Mouse (Mus musculus): ENCODE measurements around the gene Mylk.
A peak's percentile ranks its signal among the peaks of the same experiment; 100 is the strongest.

Gene Mylk

GRCm38 (mm10) chr16:35023138-35023735 lies 278.2 kb downstream of the Mylk start:
- ATAC-seq (ENCODE audit: low TSS enrichment), result no peak

- ATAC-seq (ENCODE audit: low TSS enrichment), result no peak
Measured at GRCm38 (mm10) chr16:35024300-35024699, 279.3 kb downstream of the Mylk start.

- ATAC-seq (ENCODE audit: low TSS enrichment), result no peak
Measured at GRCm38 (mm10) chr16:35025347-35025746, 280.3 kb downstream of the Mylk start.

- no peak for ATAC-seq (ENCODE audit: low TSS enrichment)
Measured at GRCm38 (mm10) chr16:35033241-35033640, 288.2 kb downstream of the Mylk start.

- peak; percentile 24; the same call in 1 of the 2 replicates for ATAC-seq (ENCODE audit: low TSS enrichment)
Measured at GRCm38 (mm10) chr16:35033809-35034577, 289.0 kb downstream of the Mylk start.

- no peak for ATAC-seq (ENCODE audit: low TSS enrichment)
Measured at GRCm38 (mm10) chr16:35034971-35035370, 290.0 kb downstream of the Mylk start.

GRCm38 (mm10) chr16:35036754-35037153 lies 291.7 kb downstream of the Mylk start:
- ATAC-seq (ENCODE audit: low TSS enrichment), result peak; percentile 70

- ATAC-seq (ENCODE audit: low TSS enrichment), result no peak
Measured at GRCm38 (mm10) chr16:35038343-35039057, 293.5 kb downstream of the Mylk start.

- ATAC-seq (ENCODE audit: low TSS enrichment), result no peak
Measured at GRCm38 (mm10) chr16:35040154-35040553, 295.1 kb downstream of the Mylk start.

- ATAC-seq (ENCODE audit: low TSS enrichment), result no peak
Measured at GRCm38 (mm10) chr16:35041001-35041400, 296.0 kb downstream of the Mylk start.

GRCm38 (mm10) chr16:35046081-35046775 lies 301.2 kb downstream of the Mylk start:
- no peak for ATAC-seq (ENCODE audit: low TSS enrichment)

GRCm38 (mm10) chr16:35047272-35047969 lies 302.4 kb downstream of the Mylk start:
- ATAC-seq (ENCODE audit: low TSS enrichment), result no peak

GRCm38 (mm10) chr16:35051066-35051465 lies 306.1 kb downstream of the Mylk start:
- no peak for ATAC-seq (ENCODE audit: low TSS enrichment)
